Mouse (Mus musculus): Measurements from ENCODE around the gene Aldh5a1. TPM values are rescaled to one million over a fixed set of nuclear protein-coding genes. Genes with fewer than 3 reads are reported as not detected.
A peak's percentile ranks its signal among the peaks of the same experiment; 100 is the strongest.

Gene Aldh5a1
- polyA plus RNA-seq, 1 experiment from 2014 or later = 8.0 TPM

GRCm38 (mm10) chr13:24960084-24960483 is 22.6 kb upstream of the Aldh5a1 start:
- H3K36me3 ChIP-seq (ENCODE audit: insufficient read depth, low read length) = no peaks in the 10 kb centered on the region
- ATAC-seq (ENCODE audit: low FRiP score, low TSS enrichment) = 0 out of 2 replicates have a peak, but pooled peaks have one; percentile 19
- no peak overlapping the region for H3K4me2 ChIP-seq (replicated peaks; ENCODE audit: low read depth, low read length)
- H3K4me3 ChIP-seq (ENCODE audit: low read length) = no peak overlapping the region
- no peak overlapping the region for H3K27ac ChIP-seq (ENCODE audit: low read length)
- peaks cover 2% of the 10 kb centered on the region; the same call in 1 of the 2 replicates for H3K27me3 ChIP-seq (ENCODE audit: insufficient read depth, low read length)
- H3K9me3 ChIP-seq (ENCODE audit: low read length) = no peaks in the 10 kb centered on the region
- WGBS = 80% methylated on average over 3 of the region's 3 CpGs
- 0 out of 2 replicates have a peak, but pooled peaks cover 5% of the 10 kb centered on the region for H3K4me1 ChIP-seq (ENCODE audit: insufficient read depth, low read length)
- no peak overlapping the region for H3K9ac ChIP-seq (replicated peaks; ENCODE audit: low read length)

- no peak overlapping the region for H3K4me2 ChIP-seq (replicated peaks; ENCODE audit: low read depth, low read length)
- no peaks in the 10 kb centered on the region for H3K36me3 ChIP-seq (ENCODE audit: insufficient read depth, low read length)
- WGBS = 81% methylated on average over 11 of the region's 11 CpGs
- H3K27me3 ChIP-seq (ENCODE audit: insufficient read depth, low read length) = peaks cover 5% of the 10 kb centered on the region; the same call in 1 of the 2 replicates
- H3K9me3 ChIP-seq (ENCODE audit: low read length) = no peaks in the 10 kb centered on the region
- no peak overlapping the region for H3K4me3 ChIP-seq (ENCODE audit: low read length)
- no peak for ATAC-seq (ENCODE audit: low FRiP score, low TSS enrichment)
- no peak overlapping the region for H3K9ac ChIP-seq (replicated peaks; ENCODE audit: low read length)
- no peak overlapping the region for H3K27ac ChIP-seq (ENCODE audit: low read length)
- 0 out of 2 replicates have a peak, but pooled peaks cover 5% of the 10 kb centered on the region for H3K4me1 ChIP-seq (ENCODE audit: insufficient read depth, low read length)
Observed at GRCm38 (mm10) chr13:24958671-24959070, 21.2 kb upstream of the Aldh5a1 start.

- no peaks in the 10 kb centered on the region for H3K9me3 ChIP-seq (ENCODE audit: low read length)
- no peak overlapping the region for H3K4me2 ChIP-seq (replicated peaks; ENCODE audit: low read depth, low read length)
- H3K9ac ChIP-seq (replicated peaks; ENCODE audit: low read length) = no peak overlapping the region
- no peak overlapping the region for H3K27ac ChIP-seq (ENCODE audit: low read length)
- no peak overlapping the region for H3K4me3 ChIP-seq (ENCODE audit: low read length)
- WGBS = 14% methylated on average over 10 of the region's 10 CpGs
- ATAC-seq (ENCODE audit: low FRiP score, low TSS enrichment) = no peak
- 0 out of 2 replicates have a peak, but pooled peaks cover 5% of the 10 kb centered on the region for H3K4me1 ChIP-seq (ENCODE audit: insufficient read depth, low read length)
- H3K36me3 ChIP-seq (ENCODE audit: insufficient read depth, low read length) = no peaks in the 10 kb centered on the region
- peaks cover 5% of the 10 kb centered on the region; the same call in 1 of the 2 replicates for H3K27me3 ChIP-seq (ENCODE audit: insufficient read depth, low read length)
Observed at GRCm38 (mm10) chr13:24955500-24955899, 18.0 kb upstream of the Aldh5a1 start.

GRCm38 (mm10) chr13:24955091-24955490 is 17.6 kb upstream of the Aldh5a1 start:
- ATAC-seq (ENCODE audit: low FRiP score, low TSS enrichment) = no peak
- WGBS = 38% methylated on average over 11 of the region's 11 CpGs
- 0 out of 2 replicates have a peak, but pooled peaks cover 5% of the 10 kb centered on the region for H3K4me1 ChIP-seq (ENCODE audit: insufficient read depth, low read length)
- no peaks in the 10 kb centered on the region for H3K36me3 ChIP-seq (ENCODE audit: insufficient read depth, low read length)
- H3K27ac ChIP-seq (ENCODE audit: low read length) = no peak overlapping the region
- H3K4me3 ChIP-seq (ENCODE audit: low read length) = no peak overlapping the region
- peaks cover 5% of the 10 kb centered on the region; the same call in 1 of the 2 replicates for H3K27me3 ChIP-seq (ENCODE audit: insufficient read depth, low read length)
- H3K9me3 ChIP-seq (ENCODE audit: low read length) = no peaks in the 10 kb centered on the region
- H3K4me2 ChIP-seq (replicated peaks; ENCODE audit: low read depth, low read length) = no peak overlapping the region
- H3K9ac ChIP-seq (replicated peaks; ENCODE audit: low read length) = no peak overlapping the region

GRCm38 (mm10) chr13:24952659-24953058 is 15.2 kb upstream of the Aldh5a1 start:
- 0 out of 2 replicates have a peak, but pooled peaks cover 5% of the 10 kb centered on the region for H3K4me1 ChIP-seq (ENCODE audit: insufficient read depth, low read length)
- WGBS = 70% methylated on average over 7 of the region's 7 CpGs
- no peaks in the 10 kb centered on the region for H3K36me3 ChIP-seq (ENCODE audit: insufficient read depth, low read length)

GRCm38 (mm10) chr13:24948870-24949269 is 11.4 kb upstream of the Aldh5a1 start:
- no peak overlapping the region for H3K9ac ChIP-seq (replicated peaks; ENCODE audit: low read length)
- no peaks in the 10 kb centered on the region for H3K36me3 ChIP-seq (ENCODE audit: insufficient read depth, low read length)
- no peak overlapping the region for H3K4me3 ChIP-seq (ENCODE audit: low read length)
- 88% methylated on average over 6 of the region's 6 CpGs for WGBS
- peaks cover 4% of the 10 kb centered on the region; the same call in 1 of the 2 replicates for H3K4me1 ChIP-seq (ENCODE audit: insufficient read depth, low read length)
- H3K27ac ChIP-seq (ENCODE audit: low read length) = no peak overlapping the region
- no peaks in the 10 kb centered on the region for H3K9me3 ChIP-seq (ENCODE audit: low read length)
- H3K4me2 ChIP-seq (replicated peaks; ENCODE audit: low read depth, low read length) = no peak overlapping the region
- no peak for ATAC-seq (ENCODE audit: low FRiP score, low TSS enrichment)
- H3K27me3 ChIP-seq (ENCODE audit: insufficient read depth, low read length) = no peaks in the 10 kb centered on the region

More at GRCm38 (mm10) chr13:24952659-24953058, 15.2 kb upstream of the Aldh5a1 start:
- peaks cover 5% of the 10 kb centered on the region; the same call in 1 of the 2 replicates for H3K27me3 ChIP-seq (ENCODE audit: insufficient read depth, low read length)
- ATAC-seq (ENCODE audit: low FRiP score, low TSS enrichment) = no peak
- H3K4me2 ChIP-seq (replicated peaks; ENCODE audit: low read depth, low read length) = no peak overlapping the region
- no peaks in the 10 kb centered on the region for H3K9me3 ChIP-seq (ENCODE audit: low read length)
- H3K9ac ChIP-seq (replicated peaks; ENCODE audit: low read length) = no peak overlapping the region
- H3K4me3 ChIP-seq (ENCODE audit: low read length) = no peak overlapping the region
- H3K27ac ChIP-seq (ENCODE audit: low read length) = no peak overlapping the region

- H3K9me3 ChIP-seq (ENCODE audit: low read length) = no peaks in the 10 kb centered on the region
- 67% methylated on average over 5 of the region's 5 CpGs for WGBS
- H3K9ac ChIP-seq (replicated peaks; ENCODE audit: low read length) = no peak overlapping the region
- no peak for ATAC-seq (ENCODE audit: low FRiP score, low TSS enrichment)
- no peak overlapping the region for H3K4me2 ChIP-seq (replicated peaks; ENCODE audit: low read depth, low read length)
- H3K27me3 ChIP-seq (ENCODE audit: insufficient read depth, low read length) = no peaks in the 10 kb centered on the region
- H3K4me1 ChIP-seq (ENCODE audit: insufficient read depth, low read length) = peaks cover 4% of the 10 kb centered on the region; the same call in 1 of the 2 replicates
- H3K36me3 ChIP-seq (ENCODE audit: insufficient read depth, low read length) = no peaks in the 10 kb centered on the region
- H3K27ac ChIP-seq (ENCODE audit: low read length) = no peak overlapping the region
- no peak overlapping the region for H3K4me3 ChIP-seq (ENCODE audit: low read length)
Observed at GRCm38 (mm10) chr13:24947158-24947557, 9.7 kb upstream of the Aldh5a1 start.

GRCm38 (mm10) chr13:24945567-24945966 is 8.1 kb upstream of the Aldh5a1 start:
- Histone ChIP-seq H3K9ac (replicated peaks; ENCODE audit: low read length) (no peak overlapping the region), H3K4me1 (ENCODE audit: insufficient read depth, low read length) (peaks cover 4% of the 10 kb centered on the region; the same call in 1 of the 2 replicates), H3K27me3 (ENCODE audit: insufficient read depth, low read length) (no peaks in the 10 kb centered on the region), H3K9me3 (ENCODE audit: low read length) (no peaks in the 10 kb centered on the region), H3K27ac (ENCODE audit: low read length) (no peak overlapping the region), H3K4me3 (ENCODE audit: low read length) (no peak overlapping the region), H3K36me3 (ENCODE audit: insufficient read depth, low read length) (no peaks in the 10 kb centered on the region), H3K4me2 (replicated peaks; ENCODE audit: low read depth, low read length) (no peak overlapping the region)
- 15% methylated on average over 4 of the region's 4 CpGs for WGBS
- peak; percentile 76; the same call in 1 of the 2 replicates for ATAC-seq (ENCODE audit: low FRiP score, low TSS enrichment)

GRCm38 (mm10) chr13:24943303-24943702 is 5.8 kb upstream of the Aldh5a1 start:
- H3K27ac ChIP-seq (ENCODE audit: low read length) = no peak overlapping the region
- H3K36me3 ChIP-seq (ENCODE audit: insufficient read depth, low read length) = no peaks in the 10 kb centered on the region
- H3K4me3 ChIP-seq (ENCODE audit: low read length) = no peak overlapping the region
- no peaks in the 10 kb centered on the region for H3K9me3 ChIP-seq (ENCODE audit: low read length)
- no peak overlapping the region for H3K4me2 ChIP-seq (replicated peaks; ENCODE audit: low read depth, low read length)
- H3K9ac ChIP-seq (replicated peaks; ENCODE audit: low read length) = no peak overlapping the region
- H3K4me1 ChIP-seq (ENCODE audit: insufficient read depth, low read length) = peaks cover 8% of the 10 kb centered on the region; the same call in 1 of the 2 replicates
- no peaks in the 10 kb centered on the region for H3K27me3 ChIP-seq (ENCODE audit: insufficient read depth, low read length)
- ATAC-seq (ENCODE audit: low FRiP score, low TSS enrichment) = no peak
- 56% methylated on average over 8 of the region's 8 CpGs for WGBS

GRCm38 (mm10) chr13:24942512-24943282 is 5.2 kb upstream of the Aldh5a1 start, which contains the start of gene Gpld1:
Gene Gpld1, plus strand, starts transcription at chr13:24943152.
- Histone ChIP-seq H3K27me3 (ENCODE audit: insufficient read depth, low read length) (no peaks in the 10 kb centered on the region), H3K4me2 (replicated peaks; ENCODE audit: low read depth, low read length) (no peak within 1 kb of the TSS), H3K36me3 (ENCODE audit: insufficient read depth, low read length) (no peaks in the 10 kb centered on the region), H3K9me3 (ENCODE audit: low read length) (no peaks in the 10 kb centered on the region), H3K27ac (ENCODE audit: low read length) (no peak within 1 kb of the TSS), H3K9ac (replicated peaks; ENCODE audit: low read length) (no peak within 1 kb of the TSS), H3K4me3 (ENCODE audit: low read length) (no peak within 1 kb of the TSS), H3K4me1 (ENCODE audit: insufficient read depth, low read length) (peaks cover 14% of the 10 kb centered on the region)
- ATAC-seq (ENCODE audit: low FRiP score, low TSS enrichment) = no peak
- WGBS = 68% methylated on average over 17 of the region's 17 CpGs
